Mouse (Mus musculus) heart, embryonic 11.5 days (tissue): ENCODE data around the gene Il23a. TPM values are rescaled to one million over a fixed set of nuclear protein-coding genes. Genes with fewer than 3 reads are reported as not detected.
A peak's percentile ranks its signal among the peaks of the same experiment; 100 is the strongest.

Source experiments
- ATAC-seq: fragments of 200-750 bp; cut with Nextera tagmentation; replicated peaks from 2 replicates; pipeline ENCODE4 v1.8.0; 2017; ENCODE audit warnings: moderate library complexity; ENCODE audit not compliant: insufficient number of reproducible peaks, low FRiP score, low TSS enrichment
- H3K27ac ChIP-seq: fragments of 300-500 bp; sonication (generic); 2 replicates; pipeline ENCODE4 v1.5.1; 2014; ENCODE audit warnings: mild to moderate bottlenecking, low read depth, low read length
- H3K27me3 ChIP-seq: fragments of 300-500 bp; sonication (generic); 2 replicates; pipeline ENCODE4 v1.6.1; 2014; ENCODE audit warnings: mild to moderate bottlenecking, low read length, mixed read lengths; ENCODE audit not compliant: control insufficient read depth, insufficient read depth
- H3K36me3 ChIP-seq: fragments of 300-500 bp; sonication (generic); 2 replicates; pipeline ENCODE4 v1.6.1; 2014; ENCODE audit warnings: mild to moderate bottlenecking, low read length, moderate library complexity, mixed read lengths; ENCODE audit not compliant: control insufficient read depth, insufficient read depth
- H3K4me1 ChIP-seq: fragments of 300-500 bp; sonication (generic); 2 replicates; pipeline ENCODE4 v1.6.1; 2014; ENCODE audit warnings: low read length; ENCODE audit not compliant: control insufficient read depth, insufficient read depth
- H3K4me2 ChIP-seq: fragments of 300-500 bp; sonication (generic); 2 replicates; pipeline ENCODE4 v1.6.1; 2014; ENCODE audit warnings: mild to moderate bottlenecking, moderate library complexity
- H3K4me3 ChIP-seq: fragments of 300-500 bp; sonication (generic); 2 replicates; pipeline ENCODE4 v1.5.1; 2014; ENCODE audit warnings: low read depth, low read length
- H3K9ac ChIP-seq: fragments of 300-500 bp; sonication (generic); 2 replicates; pipeline ENCODE4 v1.6.1; 2014; ENCODE audit warnings: mild to moderate bottlenecking, low read depth, low read length, moderate library complexity
- H3K9me3 ChIP-seq: fragments of 300-500 bp; sonication (generic); replicated peaks from 2 replicates; pipeline ENCODE4 v1.6.1; 2016; ENCODE audit warnings: low read length; ENCODE audit not compliant: control insufficient read depth
- WGBS: fragments of 180-500 bp; shearing (Covaris S2); extraction: QIAGEN DNeasy Blood & Tissue Kit; methylation state at CpG from one replicate; pipeline ENCODE4 v1.1.7; 2014; ENCODE audit not compliant: insufficient replicate concordance; 5-methylcytosine and 5-hydroxymethylcytosine counted together
- polyA plus RNA-seq: library from polyadenylated mRNA; unstranded; fragments of >200 nt; fragmentation: Nextera tagmentation; extraction: Ambion mirVana; gene quantifications from 2 replicates; pipeline ENCODE4 v1.2.1, GENCODE M21; 2014

The Il23a gene
- polyA plus RNA-seq: 0.86 and 0.89 TPM in 2 replicates

- H3K27me3 ChIP-seq: no peaks in the 10 kb centered on the region
- 70% methylated on average over 11 of the region's 11 CpGs for WGBS
- no peak for ATAC-seq
- H3K9ac ChIP-seq: 0 out of 2 replicates have a peak within 1 kb of the TSS, but pooled peaks have one; percentile 22
- no peak within 1 kb of the TSS for H3K4me3 ChIP-seq
- peaks cover 17% of the 10 kb centered on the region for H3K4me1 ChIP-seq
- H3K4me2 ChIP-seq: peak within 1 kb of the TSS; percentile 27; the same call in 1 of the 2 replicates
- no peaks in the 10 kb centered on the region for H3K9me3 ChIP-seq
- H3K27ac ChIP-seq: peak within 1 kb of the TSS; percentile 75
- H3K36me3 ChIP-seq: no peaks in the 10 kb centered on the region
These were observed at the start of gene Il23a for GRCm38 (mm10) chr10:128298702-128299171. Gene Il23a (minus strand): TSS chr10:128298752.

GRCm38 (mm10) chr10:128347541-128347940, 49.0 kb upstream of the Il23a start:
- Histone ChIP-seq H3K27ac (no peak overlapping the region), H3K9me3 (no peaks in the 10 kb centered on the region), H3K27me3 (no peaks in the 10 kb centered on the region), H3K4me2 (no peak overlapping the region), H3K4me1 (peaks cover 26% of the 10 kb centered on the region), H3K4me3 (no peak overlapping the region), H3K36me3 (peaks cover 18% of the 10 kb centered on the region), H3K9ac (no peak overlapping the region)
- no peak for ATAC-seq
- WGBS: 87% methylated on average over 8 of the region's 8 CpGs

DNA sequence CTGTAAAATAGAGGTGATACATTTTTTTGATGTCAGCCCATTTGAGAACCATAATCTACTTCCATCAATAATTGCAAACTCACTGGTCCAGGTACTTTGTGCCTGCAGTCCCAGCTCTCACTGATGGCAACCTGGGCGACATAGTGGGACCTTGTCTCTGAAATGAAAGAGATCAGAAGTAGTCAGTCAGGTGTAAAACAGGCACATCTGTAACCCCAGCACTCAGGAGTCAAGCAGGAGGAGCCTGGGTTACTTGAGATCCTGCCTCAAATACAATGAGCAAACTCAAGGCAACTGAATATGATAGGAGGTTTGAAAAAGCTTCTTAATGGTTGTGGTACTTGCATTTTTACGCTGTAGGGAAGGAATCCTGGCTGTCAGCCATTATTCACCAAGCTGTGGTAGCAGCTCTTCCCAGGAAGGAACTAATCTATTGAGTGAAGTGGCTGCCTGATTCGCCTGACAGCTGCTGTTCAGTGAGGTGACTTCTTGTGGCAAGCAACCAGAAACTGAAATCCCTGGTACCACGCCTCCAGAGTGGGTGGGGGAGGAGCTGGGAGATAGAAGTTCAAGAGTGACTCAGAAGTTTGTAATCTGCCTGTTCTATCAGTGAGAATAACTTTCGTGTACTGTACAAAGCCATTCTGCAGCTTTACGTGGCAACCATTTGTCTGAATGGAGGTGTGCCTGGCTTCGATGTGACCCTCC, 46.2 kb upstream of the Il23a start:
- H3K9ac ChIP-seq: 0 out of 2 replicates have a peak overlapping the region, but pooled peaks have one; percentile 6
- H3K9me3 ChIP-seq: no peaks in the 10 kb centered on the region
- peak; percentile 83 for ATAC-seq
- peak overlapping the region; percentile 22 for H3K4me3 ChIP-seq
- WGBS: 22% methylated on average over 7 of the region's 7 CpGs
- H3K27ac ChIP-seq: peak overlapping the region; percentile 82
- peak overlapping the region; percentile 58 for H3K4me2 ChIP-seq
- peaks cover 41% of the 10 kb centered on the region for H3K4me1 ChIP-seq
- no peaks in the 10 kb centered on the region for H3K27me3 ChIP-seq
- no peaks in the 10 kb centered on the region for H3K36me3 ChIP-seq

GRCm38 (mm10) chr10:128343436-128343835, 44.9 kb upstream of the Il23a start:
- no peak for ATAC-seq
- 92% methylated on average over 1 of the region's 1 CpGs for WGBS
- Histone ChIP-seq H3K27me3 (no peaks in the 10 kb centered on the region), H3K36me3 (no peaks in the 10 kb centered on the region), H3K4me1 (peaks cover 52% of the 10 kb centered on the region), H3K9me3 (no peaks in the 10 kb centered on the region), H3K4me2 (no peak overlapping the region), H3K9ac (no peak overlapping the region), H3K4me3 (no peak overlapping the region), H3K27ac (peak overlapping the region; percentile 7; the same call in 1 of the 2 replicates)

GRCm38 (mm10) chr10:128340257-128340656, 41.7 kb upstream of the Il23a start:
- no peak for ATAC-seq
- no peak overlapping the region for H3K4me3 ChIP-seq
- H3K9me3 ChIP-seq: no peaks in the 10 kb centered on the region
- H3K9ac ChIP-seq: no peak overlapping the region
- H3K27me3 ChIP-seq: no peaks in the 10 kb centered on the region
- H3K36me3 ChIP-seq: no peaks in the 10 kb centered on the region
- WGBS: 61% methylated on average over 2 of the region's 2 CpGs
- peak overlapping the region; percentile 20; the same call in 1 of the 2 replicates for H3K4me2 ChIP-seq
- peaks cover 51% of the 10 kb centered on the region for H3K4me1 ChIP-seq
- no peak overlapping the region for H3K27ac ChIP-seq

GRCm38 (mm10) chr10:128338948-128339347, 40.4 kb upstream of the Il23a start:
- Histone ChIP-seq H3K27me3 (no peaks in the 10 kb centered on the region), H3K9me3 (no peaks in the 10 kb centered on the region), H3K4me2 (peak overlapping the region; percentile 75), H3K4me1 (peaks cover 41% of the 10 kb centered on the region), H3K9ac (peak overlapping the region; percentile 87; the same call in 1 of the 2 replicates), H3K4me3 (peak overlapping the region; percentile 75), H3K27ac (peak overlapping the region; percentile 96; the same call in 1 of the 2 replicates), H3K36me3 (no peaks in the 10 kb centered on the region)
- no peak for ATAC-seq
- 42% methylated on average over 2 of the region's 2 CpGs for WGBS

DNA sequence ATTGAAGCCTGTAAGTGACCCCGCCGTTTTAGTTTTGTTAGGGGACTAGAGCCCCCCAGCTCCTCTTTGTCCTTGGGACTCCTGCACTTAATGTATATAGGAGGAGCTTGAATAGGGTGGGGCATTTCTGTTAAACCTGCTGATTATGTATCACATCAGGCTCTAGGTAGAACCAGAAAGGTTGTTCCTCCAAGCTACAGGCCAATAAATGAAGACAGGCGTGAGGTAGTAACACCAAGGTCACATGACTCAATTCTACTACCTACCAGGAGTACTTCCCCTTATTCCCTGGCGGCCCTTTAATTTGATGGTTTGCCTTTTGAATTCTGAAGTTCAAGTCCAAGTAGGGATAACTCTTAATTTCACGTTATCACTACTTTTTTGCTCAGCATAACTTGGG, 39.9 kb upstream of the Il23a start:
- Histone ChIP-seq H3K4me1 (peaks cover 38% of the 10 kb centered on the region), H3K36me3 (no peaks in the 10 kb centered on the region), H3K4me3 (peak overlapping the region; percentile 75), H3K4me2 (peak overlapping the region; percentile 75), H3K9me3 (no peaks in the 10 kb centered on the region), H3K27me3 (no peaks in the 10 kb centered on the region), H3K9ac (peak overlapping the region; percentile 87), H3K27ac (peak overlapping the region; percentile 96)
- 15% methylated on average over 5 of the region's 5 CpGs for WGBS
- no peak for ATAC-seq

DNA sequence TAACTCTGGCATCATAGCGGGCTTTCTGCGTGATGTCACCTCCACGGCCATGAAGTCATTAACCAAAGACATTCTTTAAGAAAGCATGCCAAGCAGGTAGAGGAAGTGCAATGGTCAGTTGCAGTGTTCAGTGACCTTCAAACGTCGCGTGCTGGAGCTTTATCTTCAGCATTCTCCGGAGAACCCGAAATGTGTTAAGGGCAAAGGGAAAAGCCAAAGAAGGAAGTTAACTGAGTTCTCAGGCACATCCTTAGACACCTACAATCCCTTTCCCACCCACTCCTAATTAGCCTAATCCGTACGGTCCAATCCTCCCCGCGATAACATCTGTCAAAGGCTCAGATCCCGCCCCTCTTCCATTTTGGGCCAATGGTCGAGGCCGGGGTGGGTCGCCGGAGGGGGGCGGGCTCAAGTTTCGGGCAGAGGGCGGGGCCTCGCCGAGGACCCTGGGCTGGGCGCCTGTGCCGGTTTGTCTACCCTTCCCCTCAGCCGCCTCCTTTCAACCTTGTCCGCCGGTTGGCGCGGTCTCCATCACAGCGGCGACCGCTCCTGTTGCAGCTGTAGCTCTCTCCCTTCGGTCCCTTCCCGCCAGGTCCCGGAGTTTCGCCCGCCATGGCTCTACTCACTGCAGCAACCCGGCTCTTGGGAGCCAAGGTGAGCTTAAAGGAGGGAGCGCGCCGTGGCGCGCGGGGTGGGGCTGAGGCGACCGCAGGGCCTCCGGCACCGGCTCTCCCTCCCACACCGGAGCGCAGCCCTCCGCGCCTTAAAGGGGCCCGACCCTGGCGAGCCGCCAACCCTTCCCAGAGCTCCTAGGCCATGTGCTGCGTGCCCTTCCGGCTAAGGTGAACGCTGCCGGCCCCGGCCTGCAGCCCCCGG, 39.0 kb upstream of the Il23a start, which contains the start of gene Cs:
Gene Cs (plus strand): TSS at position 429 of the 876 bp plus-strand sequence.
- 1% methylated on average over 61 of the region's 61 CpGs for WGBS
- ATAC-seq: peak; percentile 98
- peak within 1 kb of the TSS; percentile 87 for H3K9ac ChIP-seq

More for the DNA sequence above, 39.0 kb upstream of the Il23a start, which contains the start of gene Cs:
- Histone ChIP-seq H3K4me1 (peaks cover 35% of the 10 kb centered on the region), H3K4me3 (peak within 1 kb of the TSS; percentile 75), H3K27me3 (no peaks in the 10 kb centered on the region), H3K4me2 (peak within 1 kb of the TSS; percentile 75), H3K36me3 (no peaks in the 10 kb centered on the region), H3K27ac (peak within 1 kb of the TSS; percentile 96), H3K9me3 (no peaks in the 10 kb centered on the region)
